Mouse (Mus musculus): ENCODE data around the gene Mettl26. TPM values are rescaled to one million over a fixed set of nuclear protein-coding genes. Genes with fewer than 3 reads are reported as not detected.
A peak's percentile ranks its signal among the peaks of the same experiment; 100 is the strongest.

Gene Mettl26
- total and polyA plus RNA-seq, 2 experiments from 2014 or later: 64.8 to 67.3 TPM

DNA sequence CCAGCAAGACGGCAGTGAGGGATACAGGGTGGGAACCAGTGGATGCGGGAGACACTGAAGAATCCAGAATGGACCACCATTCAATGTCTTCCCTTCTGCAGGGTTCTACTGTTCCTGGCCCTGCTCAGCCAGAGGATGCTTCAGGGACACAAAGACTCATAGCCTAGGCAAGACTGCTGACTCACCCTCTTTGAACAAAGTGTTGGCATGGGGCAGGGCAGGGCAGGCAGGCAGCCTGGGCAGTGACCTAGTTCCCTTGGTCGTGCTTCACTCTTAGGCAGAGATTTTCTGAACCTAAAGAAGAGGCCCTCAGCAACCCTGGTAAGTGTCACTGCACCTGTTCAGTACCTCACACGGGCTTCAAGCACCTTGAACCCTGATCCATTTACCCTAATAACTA, 36.9 kb downstream of the Mettl26 start:
- DNase-seq (ENCODE audit: low spot score) (no peak), ATAC-seq (ENCODE audit: low FRiP score) (no peak)
- Histone ChIP-seq H3K36me3 (ENCODE audit: insufficient read depth, low read length) (no peaks in the 10 kb centered on the region), H3K4me3 (ENCODE audit: low read depth, low read length) (no peak overlapping the region), H3K27me3 (ENCODE audit: insufficient read depth, low read length) (no peaks in the 10 kb centered on the region), H3K4me2 (ENCODE audit: low read depth, low read length, poor library complexity, severe bottlenecking) (no peak overlapping the region), H3K4me1 (ENCODE audit: insufficient read depth, low read length) (no peaks in the 10 kb centered on the region), H3K9ac (replicated peaks; ENCODE audit: low read length, poor library complexity, severe bottlenecking) (no peak overlapping the region), H3K9me3 (ENCODE audit: low read length) (no peaks in the 10 kb centered on the region), H3K27ac (ENCODE audit: low read depth, low read length) (no peak overlapping the region)
- 91% methylated on average over 4 of the region's 4 CpGs for WGBS
- no peak for TF ChIP-seq CTCF (IDR thresholded peaks at IDR 0.05)

DNA sequence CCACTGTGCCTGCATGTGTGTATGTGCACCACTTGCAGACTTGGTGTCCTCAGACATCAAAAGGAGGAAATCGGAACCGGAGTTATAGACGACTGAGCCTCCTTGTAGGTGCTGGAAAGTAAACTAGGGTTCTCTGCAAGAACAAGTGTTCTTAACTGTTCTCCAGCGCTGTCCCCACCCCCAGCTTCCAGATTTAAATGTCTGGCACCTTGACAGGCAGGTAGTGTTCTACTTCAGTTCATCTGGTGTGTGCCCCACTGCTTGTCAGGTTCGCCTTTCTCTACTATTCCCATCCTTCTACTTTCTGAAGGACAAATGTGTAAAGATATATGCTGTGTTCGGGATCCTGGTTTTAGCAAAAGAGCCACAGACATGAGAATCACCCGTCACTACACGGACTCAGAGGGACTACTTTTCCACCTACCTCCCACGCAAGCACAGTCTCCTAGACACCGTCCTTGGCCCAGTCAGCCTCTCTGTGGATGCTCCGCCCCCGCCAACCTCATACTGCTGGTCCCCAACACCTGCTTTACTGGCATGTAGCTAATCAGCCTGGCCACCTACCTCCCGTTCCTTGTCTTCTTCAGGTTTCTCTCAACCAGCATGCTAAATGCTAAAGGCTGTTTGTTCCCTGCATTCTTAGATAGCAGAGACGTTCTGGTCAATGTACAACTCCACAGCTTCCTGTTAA, 38.5 kb downstream of the Mettl26 start:
- H3K27me3 ChIP-seq (ENCODE audit: insufficient read depth, low read length): no peaks in the 10 kb centered on the region
- H3K9me3 ChIP-seq (ENCODE audit: low read length): no peaks in the 10 kb centered on the region
- DNase-seq (ENCODE audit: low spot score) (no peak), ATAC-seq (ENCODE audit: low FRiP score) (no peak)
- TF ChIP-seq CTCF (IDR thresholded peaks at IDR 0.05): no peak
- 89% methylated on average over 14 of the region's 14 CpGs for WGBS
- peaks cover 7% of the 10 kb centered on the region for H3K4me1 ChIP-seq (ENCODE audit: insufficient read depth, low read length)
- H3K4me2 ChIP-seq (ENCODE audit: low read depth, low read length, poor library complexity, severe bottlenecking): no peak overlapping the region
- H3K36me3 ChIP-seq (ENCODE audit: insufficient read depth, low read length): peaks cover 8% of the 10 kb centered on the region
- no peak overlapping the region for H3K27ac ChIP-seq (ENCODE audit: low read depth, low read length)
- no peak overlapping the region for H3K4me3 ChIP-seq (ENCODE audit: low read depth, low read length)
- H3K9ac ChIP-seq (replicated peaks; ENCODE audit: low read length, poor library complexity, severe bottlenecking): no peak overlapping the region

GRCm38 (mm10) chr17:25913877-25914275, 39.0 kb downstream of the Mettl26 start:
- Histone ChIP-seq H3K27ac (ENCODE audit: low read depth, low read length) (no peak overlapping the region), H3K36me3 (ENCODE audit: insufficient read depth, low read length) (peaks cover 8% of the 10 kb centered on the region), H3K4me3 (ENCODE audit: low read depth, low read length) (no peak overlapping the region), H3K9me3 (ENCODE audit: low read length) (no peaks in the 10 kb centered on the region), H3K4me2 (ENCODE audit: low read depth, low read length, poor library complexity, severe bottlenecking) (no peak overlapping the region), H3K4me1 (ENCODE audit: insufficient read depth, low read length) (peaks cover 10% of the 10 kb centered on the region), H3K9ac (replicated peaks; ENCODE audit: low read length, poor library complexity, severe bottlenecking) (no peak overlapping the region), H3K27me3 (ENCODE audit: insufficient read depth, low read length) (no peaks in the 10 kb centered on the region)
- no peak for ATAC-seq (ENCODE audit: low FRiP score)
- WGBS: 88% methylated on average over 1 of the region's 1 CpGs
- no peak for DNase-seq (ENCODE audit: low spot score)
- TF ChIP-seq CTCF (IDR thresholded peaks at IDR 0.05): no peak

DNA sequence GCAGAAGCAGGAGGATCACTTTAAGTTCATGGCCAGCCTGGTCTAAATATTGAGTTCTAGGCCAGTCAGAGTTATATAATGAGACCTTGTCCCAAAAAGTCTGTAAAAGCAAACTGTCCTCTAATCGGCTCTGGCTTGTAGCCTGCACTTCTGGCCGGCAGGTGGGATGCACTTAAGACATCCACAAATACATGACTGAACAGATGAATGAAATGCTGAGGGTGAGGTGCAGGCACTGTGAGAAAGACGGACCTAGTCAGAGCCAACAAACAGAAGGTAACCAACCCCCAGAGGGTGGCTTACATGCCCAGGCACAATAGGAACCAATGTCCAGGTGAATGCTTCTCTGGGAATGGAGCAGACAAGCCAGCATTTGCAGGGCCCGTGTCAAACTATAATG, 39.4 kb downstream of the Mettl26 start:
- H3K4me2 ChIP-seq (ENCODE audit: low read depth, low read length, poor library complexity, severe bottlenecking): no peak overlapping the region
- H3K9me3 ChIP-seq (ENCODE audit: low read length): no peaks in the 10 kb centered on the region
- no peaks in the 10 kb centered on the region for H3K27me3 ChIP-seq (ENCODE audit: insufficient read depth, low read length)
- H3K4me3 ChIP-seq (ENCODE audit: low read depth, low read length): no peak overlapping the region
- DNase-seq (ENCODE audit: low spot score) (no peak), ATAC-seq (ENCODE audit: low FRiP score) (no peak)
- 82% methylated on average over 4 of the region's 4 CpGs for WGBS
- peaks cover 10% of the 10 kb centered on the region for H3K4me1 ChIP-seq (ENCODE audit: insufficient read depth, low read length)
- H3K27ac ChIP-seq (ENCODE audit: low read depth, low read length): no peak overlapping the region
- H3K36me3 ChIP-seq (ENCODE audit: insufficient read depth, low read length): peaks cover 8% of the 10 kb centered on the region
- no peak for TF ChIP-seq CTCF (IDR thresholded peaks at IDR 0.05)
- H3K9ac ChIP-seq (replicated peaks; ENCODE audit: low read length, poor library complexity, severe bottlenecking): no peak overlapping the region

GRCm38 (mm10) chr17:25916931-25917647, 42.2 kb downstream of the Mettl26 start:
- TF ChIP-seq CTCF (IDR thresholded peaks at IDR 0.05): no peak
- Histone ChIP-seq H3K9ac (replicated peaks; ENCODE audit: low read length, poor library complexity, severe bottlenecking) (peak overlapping the region; percentile 77; the same call in 1 of the 2 replicates), H3K27ac (ENCODE audit: low read depth, low read length) (no peak overlapping the region), H3K27me3 (ENCODE audit: insufficient read depth, low read length) (no peaks in the 10 kb centered on the region), H3K4me1 (ENCODE audit: insufficient read depth, low read length) (peaks cover 10% of the 10 kb centered on the region), H3K36me3 (ENCODE audit: insufficient read depth, low read length) (peaks cover 8% of the 10 kb centered on the region), H3K9me3 (ENCODE audit: low read length) (no peaks in the 10 kb centered on the region), H3K4me2 (ENCODE audit: low read depth, low read length, poor library complexity, severe bottlenecking) (no peak overlapping the region), H3K4me3 (ENCODE audit: low read depth, low read length) (no peak overlapping the region)
- DNase-seq (ENCODE audit: low spot score) (no peak), ATAC-seq (ENCODE audit: low FRiP score) (no peak)
- WGBS: 89% methylated on average over 8 of the region's 8 CpGs

All from midbrain, postnatal 0 days (tissue).